Mouse (Mus musculus) G1E (cell line): ENCODE results near the gene Uimc1.

Source experiments
- CTCF ChIP-seq: IDR thresholded peaks from 2 replicates; pipeline ENCODE4 v1.5.1; 2012; ENCODE audit warnings: low read depth, low read length, inconsistent platforms, mixed read lengths
- GATA1 ChIP-seq: IDR thresholded peaks from 2 replicates; pipeline ENCODE4 v1.6.1; 2012; ENCODE audit warnings: borderline replicate concordance, low read length, inconsistent platforms, mixed read lengths
- GATA2 ChIP-seq: IDR thresholded peaks from 2 replicates; pipeline ENCODE4 v1.6.1; 2012; ENCODE audit warnings: low read depth, low read length, inconsistent platforms, borderline replicate concordance
- POLR2AphosphoS5 ChIP-seq: IDR thresholded peaks from 2 replicates; pipeline ENCODE4 v1.6.1; 2012; ENCODE audit warnings: low read depth, low read length, inconsistent platforms; ENCODE audit not compliant: insufficient replicate concordance
- TAL1 ChIP-seq: conservative IDR thresholded peaks from 2 replicates; pipeline ENCODE4 v1.6.1; 2012; ENCODE audit warnings: low read depth, low read length, inconsistent platforms, mixed read lengths

DNA sequence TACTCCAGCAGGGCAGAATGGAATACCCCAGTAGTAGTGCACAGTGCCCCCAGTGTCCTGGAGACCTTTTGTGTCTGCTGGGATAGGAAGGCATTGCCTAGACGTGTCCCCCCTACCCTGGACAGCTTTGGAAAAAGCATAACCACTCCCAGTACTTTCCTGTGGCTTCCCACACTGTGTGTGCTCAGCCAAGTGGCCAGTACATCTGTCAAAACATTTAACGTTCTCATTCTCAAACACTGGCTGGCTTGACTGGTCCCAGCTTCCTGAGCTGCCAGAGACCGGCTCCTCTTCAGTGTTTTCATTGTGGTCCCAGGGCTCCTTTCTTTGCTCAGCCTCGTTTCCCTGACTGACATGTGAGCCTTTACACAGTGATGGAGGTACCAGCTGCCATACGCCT, 24.5 kb downstream of the Uimc1 start:
- TF ChIP-seq CTCF (no peak), GATA1 (no peak), TAL1 (no peak), POLR2AphosphoS5 (no peak), GATA2 (no peak)
